Mouse (Mus musculus): ENCODE measurements around the gene Ppp1r15b. TPM values are rescaled to one million over a fixed set of nuclear protein-coding genes. Genes with fewer than 3 reads are reported as not detected.

Gene Ppp1r15b
- total RNA-seq, 2 experiments from 2014 or later: 43.6 to 44.1 TPM

DNA sequence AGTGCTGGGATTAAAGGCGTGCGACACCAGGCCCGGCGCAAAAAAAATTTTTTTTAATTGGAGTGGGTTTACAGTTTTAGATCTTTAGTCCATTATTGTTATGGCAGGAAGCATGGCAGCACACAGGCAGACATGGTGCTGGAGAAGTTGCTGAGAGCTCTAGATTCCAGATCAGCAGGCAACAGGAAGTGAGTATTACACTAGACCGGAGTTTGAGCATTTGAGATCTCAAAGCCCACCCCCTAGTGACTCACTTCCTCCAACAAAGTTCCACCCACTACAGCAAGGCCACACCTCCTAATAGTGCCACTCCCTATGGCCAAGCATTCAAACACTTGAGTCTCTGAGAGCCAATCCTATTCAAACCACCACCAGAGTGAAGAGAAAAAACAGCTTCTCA lies 12.8 kb upstream of the Ppp1r15b start:
- intact Hi-C loops (cut with DNase I): no loop called here
- no peak for DNase-seq (ENCODE audit: extremely low spot score in 1 of 2, low spot score in 2 of 2)

DNA sequence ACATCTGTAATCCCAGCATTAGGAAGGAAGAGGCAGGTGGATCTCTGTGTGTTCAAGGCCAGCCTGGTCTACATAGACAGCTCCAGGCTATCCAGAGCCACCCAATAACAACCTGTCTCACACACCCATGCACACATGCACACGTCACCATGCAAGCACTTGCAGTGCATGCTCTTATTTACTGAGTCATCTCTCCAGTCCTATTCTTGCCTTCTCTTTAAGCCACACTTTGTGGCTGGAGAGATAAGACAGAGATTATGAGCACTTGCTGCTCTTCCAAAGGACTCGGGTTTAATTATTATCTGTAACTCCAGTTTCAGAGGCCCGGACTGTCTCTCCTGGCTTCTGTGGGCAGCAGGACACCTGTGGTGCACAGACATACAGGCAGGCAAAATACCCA lies 12.1 kb upstream of the Ppp1r15b start:
- DNase-seq (ENCODE audit: extremely low spot score in 1 of 2, low spot score in 2 of 2): no peak
- intact Hi-C loops (cut with DNase I): no loop called here

DNA sequence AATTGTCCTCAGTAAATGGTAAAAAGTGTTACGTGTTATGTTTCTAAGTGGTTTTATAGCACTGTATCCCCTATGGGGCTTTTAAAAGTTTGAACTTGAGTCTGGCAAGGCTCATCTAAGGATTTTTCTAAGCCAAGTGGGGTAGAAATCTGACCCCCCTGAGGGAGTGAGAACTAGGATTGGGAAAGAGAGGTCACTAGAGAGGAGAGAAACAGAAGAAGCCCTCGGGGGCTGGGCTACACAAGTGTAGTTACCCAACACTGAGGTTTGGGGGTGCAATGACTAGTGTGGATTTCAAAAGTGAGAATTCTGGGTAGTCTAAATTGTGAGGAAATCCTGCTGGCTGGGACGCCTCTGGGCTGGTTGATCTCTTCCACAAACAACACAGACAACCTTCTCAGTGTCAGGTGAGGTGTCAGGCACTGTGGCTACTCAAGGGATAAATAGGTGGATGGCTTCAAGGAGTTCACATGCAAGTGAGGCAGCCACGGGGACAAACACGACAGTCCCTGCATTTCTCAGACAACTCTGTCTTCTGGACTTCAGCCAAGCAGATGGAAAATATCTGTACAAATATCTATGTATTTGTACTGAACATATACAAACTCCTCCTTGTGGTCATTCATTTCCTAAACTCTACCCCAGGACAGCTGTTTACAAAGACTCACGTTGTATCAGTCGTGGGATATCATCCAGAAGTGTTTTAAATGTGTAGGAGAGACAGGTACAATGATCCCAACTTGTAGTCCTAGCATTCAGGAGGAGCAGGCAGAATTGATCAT lies 10.8 kb upstream of the Ppp1r15b start:
- DNase-seq (ENCODE audit: extremely low spot score in 1 of 2, low spot score in 2 of 2): no peak
- intact Hi-C loops (cut with DNase I): no loop called here

DNA sequence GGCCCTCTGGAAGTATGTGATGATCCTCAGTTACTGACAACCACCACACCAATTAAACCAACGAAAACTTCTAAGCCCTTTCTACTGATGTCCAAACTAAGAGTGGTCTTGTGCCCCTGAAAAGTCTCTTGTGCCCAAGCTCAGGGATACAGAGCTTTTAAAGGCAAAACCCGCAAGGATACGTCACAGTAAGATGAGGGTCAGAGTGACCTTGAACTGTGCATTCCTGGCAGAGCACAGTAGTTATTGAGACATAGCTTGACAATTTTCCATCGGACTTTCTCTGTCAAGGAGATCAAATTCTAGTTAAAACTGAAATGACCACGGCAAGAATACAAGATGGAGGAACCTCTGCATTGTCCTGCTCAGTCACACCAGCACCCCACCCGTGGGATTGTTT lies 9.7 kb upstream of the Ppp1r15b start:
- intact Hi-C loops (cut with DNase I): no loop called here

DNA sequence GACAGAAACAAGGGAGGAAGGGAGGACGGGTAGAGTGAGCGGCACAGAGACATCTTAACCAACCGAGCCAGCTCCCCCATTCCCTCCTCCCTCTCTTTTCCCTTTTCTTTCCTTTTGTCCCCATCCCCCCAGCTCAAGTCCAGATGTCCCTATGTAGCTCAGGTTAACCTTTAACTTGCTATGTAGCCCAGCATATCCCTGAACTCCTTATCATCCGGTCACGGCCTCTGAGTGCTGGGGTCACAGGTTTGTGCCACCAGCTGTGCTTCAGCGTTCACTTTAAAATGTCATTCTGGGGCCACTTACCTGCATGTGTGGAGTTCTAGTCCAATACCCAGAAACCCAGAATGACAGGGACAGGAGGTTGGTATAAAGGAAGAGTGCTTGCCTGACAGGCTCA lies 6.8 kb upstream of the Ppp1r15b start:
- intact Hi-C loops (cut with DNase I): no loop called here
- DNase-seq (ENCODE audit: extremely low spot score in 1 of 2, low spot score in 2 of 2): no peak

More for the DNA sequence above, 9.7 kb upstream of the Ppp1r15b start:
- DNase-seq (ENCODE audit: extremely low spot score in 1 of 2, low spot score in 2 of 2): no peak

DNA sequence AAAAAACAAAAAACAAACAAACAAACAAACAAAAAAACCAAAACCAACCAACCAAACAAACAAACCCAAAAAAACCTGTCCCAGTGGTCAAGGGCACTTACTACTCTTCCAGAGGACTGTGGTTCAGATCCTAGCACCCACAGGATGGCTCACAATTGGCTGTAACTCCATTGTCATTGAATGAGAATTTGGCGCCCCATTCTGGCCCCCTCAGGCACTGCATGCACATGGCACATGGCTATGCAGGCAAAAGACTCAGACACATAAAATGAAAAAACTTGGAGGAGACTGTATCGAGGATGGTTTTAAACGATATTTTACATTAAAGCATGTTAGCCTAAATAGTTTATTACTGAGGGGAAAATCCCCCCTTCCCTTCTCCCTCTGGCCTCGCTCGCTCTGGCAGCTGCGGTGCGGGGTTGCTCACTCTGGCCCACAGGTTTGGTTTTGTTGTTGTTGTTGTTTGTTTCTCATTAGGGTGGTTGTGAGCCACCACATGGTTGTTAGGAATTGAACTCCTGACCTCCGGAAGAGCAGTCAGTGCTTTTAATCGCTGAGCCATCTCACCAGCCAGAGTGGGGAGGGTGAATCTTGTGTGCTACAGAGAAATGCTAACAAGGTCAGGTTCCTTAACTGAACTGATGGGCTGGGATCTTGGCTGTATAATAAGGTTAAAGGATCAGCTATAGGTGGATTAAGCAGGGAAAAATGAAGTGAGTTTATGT lies 5.1 kb upstream of the Ppp1r15b start:
- intact Hi-C loops (cut with DNase I): no loop called here
- no peak for DNase-seq (ENCODE audit: extremely low spot score in 1 of 2, low spot score in 2 of 2)

DNA sequence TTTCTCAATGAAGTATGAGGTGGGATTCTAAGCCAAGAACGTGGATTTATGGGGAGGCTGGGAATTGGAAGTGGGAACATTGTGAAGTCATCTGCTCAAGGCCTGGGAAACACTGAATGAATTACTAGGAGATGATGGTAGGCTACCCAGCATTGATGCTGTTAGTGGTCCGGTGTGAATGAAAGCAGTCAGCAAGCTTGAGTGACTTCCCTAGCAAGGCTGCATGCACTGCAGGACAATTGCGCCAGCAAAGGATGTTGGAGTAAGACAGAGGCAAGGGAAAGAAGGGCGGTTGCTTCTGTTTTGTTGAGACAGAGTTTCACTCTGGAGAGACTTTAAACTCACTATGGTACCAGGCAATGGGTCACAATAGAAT lies 4.6 kb upstream of the Ppp1r15b start:
- intact Hi-C loops (cut with DNase I): no loop called here
- DNase-seq (ENCODE audit: extremely low spot score in 1 of 2, low spot score in 2 of 2): no peak

DNA sequence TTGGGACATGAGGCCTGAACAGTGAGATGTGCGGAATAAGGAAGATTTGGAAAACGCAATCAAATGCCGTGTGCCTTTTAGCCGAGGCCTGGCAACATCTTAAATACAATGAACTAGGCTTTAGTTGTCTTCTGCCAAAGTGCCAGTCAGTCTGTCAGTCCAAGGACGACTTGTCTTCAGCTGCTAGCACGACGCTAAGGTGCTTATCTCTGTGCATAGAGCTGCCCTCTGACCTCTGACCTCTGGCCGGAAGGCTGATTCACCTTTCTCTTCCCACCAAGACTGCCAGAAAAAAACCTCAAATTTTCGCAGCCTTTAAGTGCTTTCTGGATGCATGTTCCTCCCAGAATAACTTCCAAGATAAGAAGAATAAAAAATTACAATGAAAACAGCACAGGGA lies 3.6 kb upstream of the Ppp1r15b start:
- intact Hi-C loops (cut with DNase I): no loop called here
- no peak for DNase-seq (ENCODE audit: extremely low spot score in 1 of 2, low spot score in 2 of 2)

DNA sequence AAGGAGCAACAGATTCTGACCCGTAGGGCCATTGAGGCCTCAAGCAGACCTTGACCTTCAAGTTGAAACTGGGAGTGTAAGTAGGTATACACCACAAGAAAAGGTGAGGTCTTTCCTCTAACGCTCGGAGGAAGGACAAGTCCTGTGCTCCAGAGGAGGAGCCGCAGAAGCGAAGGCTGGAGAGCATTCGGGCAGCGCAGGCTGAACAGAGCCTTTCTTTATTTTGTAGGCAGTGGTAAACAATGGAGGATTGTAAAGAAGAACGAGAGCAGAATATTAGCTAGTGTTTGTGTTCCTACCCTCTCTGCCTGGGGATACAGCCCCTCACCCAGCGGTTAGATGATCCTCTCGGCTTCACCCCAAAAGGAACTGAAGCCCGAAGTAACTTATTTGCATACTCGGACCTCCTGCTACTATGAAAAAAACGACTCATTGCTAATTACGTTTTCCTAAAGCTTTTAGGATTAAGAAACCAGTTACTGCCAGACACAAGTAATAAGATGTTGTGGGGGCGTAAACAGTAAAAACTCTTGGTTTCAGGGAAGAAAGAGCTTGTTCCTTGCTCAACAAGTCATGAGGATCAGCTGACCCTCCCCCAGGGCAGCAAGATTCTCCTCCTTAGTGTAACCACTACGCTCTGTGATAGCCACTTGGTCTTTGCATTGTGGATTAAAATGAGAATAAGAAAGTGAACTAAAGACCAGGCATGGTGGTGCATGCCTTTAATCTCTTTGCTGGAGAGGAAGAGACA lies 1.3 kb upstream of the Ppp1r15b start:
- intact Hi-C loops (cut with DNase I): loop anchor here (5.0 kb wide), 1 partner anchor 87 kb away; no protein-coding TSS in a partner anchor
- DNase-seq (ENCODE audit: extremely low spot score in 1 of 2, low spot score in 2 of 2): no peak

DNA sequence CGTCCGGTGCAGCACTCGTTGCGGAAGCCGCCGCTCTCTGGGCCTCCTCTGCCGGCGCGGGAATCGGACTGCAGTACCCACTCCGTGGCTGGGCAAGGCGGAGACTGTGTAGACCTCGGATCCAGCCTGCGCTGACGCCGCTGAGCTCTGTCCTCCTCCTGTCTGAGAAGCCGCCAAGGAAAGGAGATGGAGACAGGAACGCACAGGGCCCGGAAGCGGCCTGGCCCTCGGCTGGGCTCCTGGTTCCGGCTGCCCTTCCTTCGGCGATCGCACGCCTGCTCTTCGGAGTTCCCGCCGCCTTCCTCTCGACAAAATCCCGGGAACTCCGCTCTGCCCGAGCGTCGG lies 590 bp downstream of the Ppp1r15b start:
- no peak for DNase-seq (ENCODE audit: extremely low spot score in 1 of 2, low spot score in 2 of 2)
- intact Hi-C loops (cut with DNase I): loop anchor here (5.0 kb wide), 1 partner anchor 89 kb away; no protein-coding TSS in a partner anchor

DNA sequence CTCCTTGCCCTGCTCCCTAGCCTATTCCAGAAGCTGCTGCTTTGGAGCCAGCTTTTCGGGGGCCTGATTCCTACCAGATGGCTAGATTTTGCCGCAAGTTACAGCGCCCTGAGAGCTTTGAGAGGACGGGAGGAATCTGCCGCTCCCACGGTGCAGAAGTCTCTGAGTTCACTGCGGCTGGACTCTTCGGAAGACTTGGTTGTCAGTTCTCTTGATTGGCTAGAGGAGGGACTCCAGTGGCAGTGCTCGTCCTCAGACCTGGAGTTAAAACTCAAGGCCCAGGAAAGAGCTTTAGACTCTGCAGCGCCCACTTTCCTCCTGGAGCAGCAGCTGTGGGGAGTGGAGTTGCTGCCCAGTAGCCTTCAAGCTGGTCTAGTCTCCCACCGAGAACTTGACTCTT lies 993 bp downstream of the Ppp1r15b start:
- intact Hi-C loops (cut with DNase I): loop anchor here (5.0 kb wide), 1 partner anchor 90 kb away; no protein-coding TSS in a partner anchor
- no peak for DNase-seq (ENCODE audit: extremely low spot score in 1 of 2, low spot score in 2 of 2)

DNA sequence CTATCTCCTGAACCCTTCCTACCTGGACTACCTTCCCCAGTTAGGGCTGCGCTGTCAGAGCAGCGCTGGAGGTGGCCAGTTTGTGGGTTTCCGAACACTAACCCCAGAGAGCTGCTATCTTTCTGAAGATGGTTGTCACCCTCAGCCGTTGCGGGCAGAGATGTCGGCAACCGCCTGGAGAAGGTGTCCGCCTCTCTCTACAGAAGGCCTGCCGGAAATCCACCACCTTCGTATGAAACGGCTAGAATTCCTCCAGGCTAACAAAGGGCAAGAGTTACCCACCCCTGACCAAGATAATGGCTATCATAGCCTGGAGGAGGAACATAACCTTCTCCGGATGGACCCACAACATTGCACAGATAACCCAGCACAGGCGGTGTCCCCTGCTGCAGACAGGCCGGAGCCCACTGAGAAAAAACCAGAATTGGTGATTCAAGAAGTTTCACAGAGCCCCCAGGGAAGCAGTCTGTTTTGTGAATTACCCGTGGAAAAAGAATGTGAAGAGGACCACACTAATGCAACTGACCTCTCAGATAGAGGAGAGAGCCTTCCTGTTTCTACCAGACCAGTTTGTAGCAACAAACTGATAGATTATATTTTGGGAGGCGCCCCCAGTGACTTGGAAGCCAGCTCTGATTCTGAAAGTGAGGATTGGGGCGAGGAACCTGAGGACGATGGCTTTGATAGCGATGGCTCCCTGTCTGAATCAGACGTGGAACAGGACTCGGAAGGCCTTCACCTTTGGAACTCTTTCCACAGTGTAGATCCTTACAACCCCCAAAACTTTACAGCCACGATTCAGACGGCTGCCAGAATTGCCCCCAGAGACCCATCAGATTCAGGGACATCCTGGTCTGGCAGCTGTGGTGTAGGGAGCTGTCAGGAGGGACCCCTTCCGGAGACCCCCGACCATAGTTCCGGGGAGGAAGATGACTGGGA lies 1.7 kb downstream of the Ppp1r15b start:
- intact Hi-C loops (cut with DNase I): loop anchor here (5.0 kb wide), 1 partner anchor 90 kb away; no protein-coding TSS in a partner anchor
- DNase-seq (ENCODE audit: extremely low spot score in 1 of 2, low spot score in 2 of 2): no peak

DNA sequence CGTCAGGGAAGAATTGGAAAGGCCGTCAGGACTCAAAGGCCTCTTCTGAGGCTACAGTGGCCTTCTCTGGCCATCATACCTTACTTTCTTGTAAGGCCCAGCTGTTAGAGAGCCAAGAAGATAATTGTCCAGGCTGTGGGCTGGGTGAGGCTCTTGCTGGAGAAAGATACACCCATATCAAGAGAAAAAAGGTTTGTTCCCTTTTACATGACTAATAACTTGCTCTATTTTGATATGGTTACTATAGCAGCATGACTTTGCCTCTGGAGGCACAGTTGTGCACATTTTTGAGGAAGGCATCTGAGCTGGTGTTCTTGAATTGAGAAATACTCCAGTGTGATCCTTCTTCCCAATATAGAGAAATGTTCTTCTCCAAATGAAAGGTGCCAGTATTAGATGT lies 2.5 kb downstream of the Ppp1r15b start:
- no peak for DNase-seq (ENCODE audit: extremely low spot score in 1 of 2, low spot score in 2 of 2)
- intact Hi-C loops (cut with DNase I): loop anchor here (5.0 kb wide), 1 partner anchor 91 kb away; no protein-coding TSS in a partner anchor

DNA sequence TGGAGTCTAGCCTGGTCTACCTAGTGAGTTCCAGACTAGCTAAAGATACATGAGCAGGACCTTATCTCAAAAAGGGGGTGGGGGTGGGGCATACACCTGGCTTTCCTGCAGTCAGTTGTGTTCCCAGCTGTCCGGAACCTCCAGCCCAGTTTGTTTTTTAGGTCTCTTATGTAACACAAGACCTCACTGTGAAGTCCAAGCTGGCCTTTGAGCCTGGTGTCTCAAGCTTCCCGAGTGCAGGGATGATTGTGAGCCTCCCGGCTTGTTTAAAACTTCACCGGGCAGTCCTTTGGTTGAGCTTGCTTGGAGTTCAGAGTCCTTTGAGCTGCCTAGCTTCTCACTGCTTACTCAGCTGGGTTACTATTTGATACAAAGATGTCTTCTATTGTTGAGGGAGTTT lies 3.1 kb downstream of the Ppp1r15b start:
- no peak for DNase-seq (ENCODE audit: extremely low spot score in 1 of 2, low spot score in 2 of 2)
- intact Hi-C loops (cut with DNase I): loop anchor here (5.0 kb wide), 1 partner anchor 92 kb away; no protein-coding TSS in a partner anchor

DNA sequence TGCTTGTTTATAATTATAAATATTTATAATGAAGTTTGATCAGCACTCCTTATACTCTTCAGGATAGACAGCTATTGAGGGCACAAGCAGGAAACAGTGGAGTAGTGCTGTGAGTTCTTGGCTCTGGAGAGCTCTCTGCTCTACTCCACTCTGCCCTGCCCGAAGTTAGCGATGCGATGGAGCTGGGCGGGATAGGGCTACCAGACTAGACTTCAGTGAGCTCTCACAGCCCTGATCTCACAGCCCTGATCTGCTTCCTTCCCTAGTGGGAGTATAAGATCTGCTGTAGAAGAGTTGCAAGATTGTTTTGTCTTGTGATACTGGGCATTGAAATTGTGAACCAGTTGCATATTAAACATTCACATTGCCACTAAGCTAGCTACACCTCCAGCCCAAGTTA lies 3.9 kb downstream of the Ppp1r15b start:
- intact Hi-C loops (cut with DNase I): loop anchor here (5.0 kb wide), 1 partner anchor 93 kb away; no protein-coding TSS in a partner anchor
- DNase-seq (ENCODE audit: extremely low spot score in 1 of 2, low spot score in 2 of 2): no peak

DNA sequence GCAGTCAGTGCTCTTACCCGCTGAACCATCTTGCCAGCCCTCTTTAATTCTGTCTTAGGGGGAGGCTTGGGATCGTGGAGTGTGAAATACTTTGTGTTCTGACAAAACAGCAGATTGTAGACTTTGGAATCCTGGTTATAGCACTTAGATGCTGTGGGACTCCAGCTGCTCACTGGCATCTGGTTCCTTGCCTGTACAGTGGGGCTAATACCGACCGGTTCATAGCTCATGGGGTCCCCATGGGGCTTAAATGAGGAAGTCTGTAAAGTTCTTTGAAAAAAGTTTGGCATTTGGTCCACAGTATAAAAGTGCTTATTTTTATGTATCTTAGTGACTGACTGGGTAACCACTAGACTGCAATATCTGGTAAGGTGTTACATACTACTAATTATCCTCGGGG lies 4.9 kb downstream of the Ppp1r15b start:
- intact Hi-C loops (cut with DNase I): no loop called here
- no peak for DNase-seq (ENCODE audit: extremely low spot score in 1 of 2, low spot score in 2 of 2)

DNA sequence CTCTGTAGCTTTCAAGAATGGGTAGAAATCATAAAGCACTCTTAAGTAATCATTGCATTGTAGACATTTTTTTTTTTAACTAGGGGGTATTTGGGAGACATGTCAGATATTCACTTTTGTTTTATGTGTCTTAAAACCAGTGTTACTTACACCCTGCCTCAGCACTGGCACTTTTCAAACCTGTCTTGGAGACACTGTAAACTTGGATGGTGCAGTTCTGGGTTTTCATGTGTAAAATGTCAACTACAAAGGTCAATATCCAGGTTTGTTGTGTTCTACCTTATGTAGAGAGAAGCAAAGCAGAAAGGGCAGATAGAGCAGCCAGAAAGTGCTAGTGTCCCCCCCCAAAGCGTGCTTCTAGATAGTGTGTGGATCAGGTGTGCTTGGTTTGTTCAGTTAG lies 7.5 kb downstream of the Ppp1r15b start:
- intact Hi-C loops (cut with DNase I): no loop called here
- no peak for DNase-seq (ENCODE audit: extremely low spot score in 1 of 2, low spot score in 2 of 2)

All from left cerebral cortex, postnatal 10 days (tissue).